Mouse (Mus musculus) stomach, embryonic 16.5 days (tissue): ENCODE measurements around the gene Fzr1. TPM values are rescaled to one million over a fixed set of nuclear protein-coding genes. Genes with fewer than 3 reads are reported as not detected.
A peak's percentile ranks its signal among the peaks of the same experiment; 100 is the strongest.

Source experiments
- ATAC-seq: fragments of 200-750 bp; cut with Nextera tagmentation; 2 replicates; pipeline ENCODE4 v1.8.0; 2017; ENCODE audit warnings: moderate number of reproducible peaks, moderate TSS enrichment; ENCODE audit not compliant: insufficient read depth, low FRiP score
- H3K27ac ChIP-seq: fragments of 300-500 bp; sonication (generic); 2 replicates; pipeline ENCODE4 v1.5.1; 2014; ENCODE audit warnings: low read length
- H3K27me3 ChIP-seq: fragments of 300-500 bp; sonication (generic); 2 replicates; pipeline ENCODE4 v1.6.1; 2014; ENCODE audit warnings: low read length, control low read depth, mixed read lengths; ENCODE audit not compliant: control insufficient read depth, insufficient read depth
- H3K36me3 ChIP-seq: fragments of 300-500 bp; sonication (generic); 2 replicates; pipeline ENCODE4 v1.6.1; 2014; ENCODE audit warnings: low read length; ENCODE audit not compliant: control insufficient read depth, insufficient read depth
- H3K4me1 ChIP-seq: fragments of 300-500 bp; sonication (generic); 2 replicates; pipeline ENCODE4 v1.6.1; 2014; ENCODE audit warnings: low read length, control low read depth, mixed read lengths; ENCODE audit not compliant: control insufficient read depth, insufficient read depth
- H3K4me2 ChIP-seq: fragments of 300-500 bp; sonication (generic); 2 replicates; pipeline ENCODE4 v1.6.1; 2014; ENCODE audit warnings: low read depth, low read length, mixed read lengths
- H3K4me3 ChIP-seq: fragments of 300-500 bp; sonication (generic); replicated peaks from 2 replicates; pipeline ENCODE4 v1.5.1; 2014; ENCODE audit warnings: mild to moderate bottlenecking, low read length
- H3K9ac ChIP-seq: fragments of 300-500 bp; sonication (generic); 2 replicates; pipeline ENCODE4 v1.6.1; 2014; ENCODE audit warnings: low read length
- H3K9me3 ChIP-seq: fragments of 300-500 bp; sonication (generic); replicated peaks from 2 replicates; pipeline ENCODE4 v1.6.1; 2016; ENCODE audit warnings: low read length, control low read depth; ENCODE audit not compliant: control insufficient read depth
- WGBS: fragments of 180-500 bp; shearing (Covaris S2); extraction: QIAGEN DNeasy Blood & Tissue Kit; methylation state at CpG from one replicate; pipeline ENCODE4 v1.1.7; 2014; 5-methylcytosine and 5-hydroxymethylcytosine counted together
- polyA plus RNA-seq: library from polyadenylated mRNA; unstranded; fragments of >200 nt; fragmentation: Nextera tagmentation; extraction: Ambion mirVana; gene quantifications from 2 replicates; pipeline ENCODE4 v1.2.1, GENCODE M21; 2015

The Fzr1 gene
- polyA plus RNA-seq, 1 experiment from 2014 or later, result 79.0 TPM

DNA sequence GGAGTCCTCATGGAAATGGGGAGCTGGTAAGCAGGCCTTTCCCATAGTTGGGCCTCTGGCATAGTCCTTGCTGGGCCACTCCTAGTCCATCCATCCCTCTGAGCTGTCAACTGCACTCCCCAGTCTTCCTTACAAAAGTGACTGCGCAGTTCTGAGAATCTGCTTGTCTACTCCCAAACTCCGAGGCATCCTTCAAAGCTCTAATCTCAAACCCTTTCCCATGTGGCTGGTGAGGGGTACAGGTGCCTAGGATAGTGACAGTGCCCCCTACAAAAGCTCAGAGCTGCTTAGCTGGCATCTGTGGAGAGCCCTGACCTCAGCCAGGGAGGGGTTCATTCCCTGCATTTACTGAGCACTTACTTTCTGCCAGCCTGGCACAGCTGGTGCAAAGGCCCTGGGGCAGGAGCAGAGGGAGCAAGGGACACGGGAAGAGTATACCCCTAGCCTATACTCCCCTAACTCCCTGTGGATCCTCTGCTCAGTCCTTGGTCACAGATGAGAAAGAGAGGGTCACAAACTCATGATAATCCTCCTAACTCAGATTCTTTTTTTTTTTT is 44.4 kb upstream of the Fzr1 start:
- H3K4me2 ChIP-seq, result no peak overlapping the region
- H3K4me3 ChIP-seq, result no peak overlapping the region
- H3K4me1 ChIP-seq, result peaks cover 32% of the 10 kb centered on the region
- H3K36me3 ChIP-seq, result no peaks in the 10 kb centered on the region; the same call in 1 of the 2 replicates
- no peaks in the 10 kb centered on the region for H3K9me3 ChIP-seq
- no peak overlapping the region for H3K9ac ChIP-seq
- no peak for ATAC-seq
- H3K27me3 ChIP-seq, result no peaks in the 10 kb centered on the region
- H3K27ac ChIP-seq, result no peak overlapping the region
- WGBS, result 72% methylated on average over 3 of the region's 3 CpGs

DNA sequence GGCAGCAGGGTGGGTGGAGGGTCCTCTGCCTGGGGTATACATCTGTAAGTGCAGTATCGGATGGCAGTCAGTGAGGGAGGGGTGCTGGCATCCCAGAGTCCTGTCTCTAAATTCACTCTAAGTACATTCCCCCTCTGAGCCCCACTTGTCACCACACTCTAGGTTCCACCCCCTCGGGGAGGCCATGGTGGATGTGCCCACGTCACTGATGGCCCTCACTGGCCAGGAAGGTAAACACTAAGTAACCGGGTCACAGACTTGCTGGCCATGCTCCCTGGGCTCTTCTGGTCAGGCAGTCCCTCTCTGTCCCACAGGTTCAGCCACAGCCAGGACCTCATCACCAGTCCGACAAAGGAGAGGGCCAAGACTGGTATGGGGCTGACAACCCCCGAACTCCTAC is 43.9 kb upstream of the Fzr1 start:
- H3K4me2 ChIP-seq, result no peak overlapping the region
- no peaks in the 10 kb centered on the region for H3K27me3 ChIP-seq
- ATAC-seq, result no peak
- H3K4me1 ChIP-seq, result peaks cover 34% of the 10 kb centered on the region
- H3K9me3 ChIP-seq, result no peaks in the 10 kb centered on the region
- H3K27ac ChIP-seq, result no peak overlapping the region
- H3K36me3 ChIP-seq, result no peaks in the 10 kb centered on the region; the same call in 1 of the 2 replicates
- WGBS, result 70% methylated on average over 6 of the region's 6 CpGs
- H3K9ac ChIP-seq, result no peak overlapping the region; the same call in 1 of the 2 replicates
- H3K4me3 ChIP-seq, result no peak overlapping the region

DNA sequence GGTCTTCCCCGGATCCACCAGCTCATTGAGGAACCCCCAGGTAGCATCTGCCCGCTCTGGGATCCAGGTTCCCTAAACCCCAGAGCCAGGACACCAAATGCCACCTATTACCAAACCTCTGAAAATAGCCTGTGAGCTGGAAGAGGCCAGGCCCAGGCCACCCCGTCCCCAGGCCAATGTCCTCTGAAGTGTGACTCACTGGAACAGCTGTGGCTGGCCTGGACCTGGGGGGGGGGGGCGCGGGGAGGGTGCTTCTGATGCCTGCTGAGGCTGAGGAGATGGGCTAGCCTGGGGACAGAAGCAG is 43.4 kb upstream of the Fzr1 start:
- Histone ChIP-seq H3K4me3 (no peak overlapping the region), H3K4me1 (peaks cover 37% of the 10 kb centered on the region), H3K9me3 (no peaks in the 10 kb centered on the region), H3K9ac (no peak overlapping the region), H3K27ac (no peak overlapping the region), H3K27me3 (no peaks in the 10 kb centered on the region), H3K36me3 (no peaks in the 10 kb centered on the region; the same call in 1 of the 2 replicates), H3K4me2 (no peak overlapping the region)
- WGBS, result 65% methylated on average over 5 of the region's 5 CpGs
- ATAC-seq, result no peak

DNA sequence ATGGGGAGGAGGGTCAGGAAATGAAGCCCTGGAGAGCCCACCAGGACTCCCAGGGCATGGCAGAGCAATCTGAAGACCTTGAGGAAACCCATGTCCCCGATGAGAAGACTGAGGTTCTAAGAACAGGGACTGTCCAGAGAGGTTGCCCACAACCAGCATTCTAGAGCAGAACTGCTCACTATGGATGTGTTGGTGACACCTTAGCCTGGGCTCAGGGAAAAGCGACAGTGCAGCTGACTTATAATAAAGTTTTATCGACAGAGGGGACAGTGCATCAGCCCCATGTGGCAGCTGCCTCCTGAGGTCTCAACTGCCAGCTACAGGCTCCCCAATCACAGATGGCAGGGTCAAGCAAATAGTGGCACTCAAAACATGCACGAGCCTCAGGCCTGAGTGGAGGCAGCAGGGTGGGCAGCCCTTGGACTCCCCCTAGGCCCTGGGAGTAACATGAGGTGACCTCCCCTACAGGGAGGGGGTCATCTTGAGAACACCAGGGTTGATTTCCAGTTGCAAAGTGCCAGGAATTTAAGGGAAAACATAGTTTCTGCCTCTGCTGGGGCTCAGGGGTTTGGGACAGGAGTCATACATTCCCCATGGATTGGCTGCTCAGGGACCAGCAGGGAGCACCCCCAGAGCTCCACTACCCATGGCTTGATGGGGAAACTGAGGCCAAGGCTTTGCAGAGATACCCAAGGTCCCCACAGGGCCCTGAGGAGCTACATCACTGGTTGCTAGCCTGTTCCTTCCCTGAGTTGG is 42.9 kb upstream of the Fzr1 start:
- Histone ChIP-seq H3K9ac (no peak overlapping the region), H3K4me1 (peaks cover 43% of the 10 kb centered on the region)
- WGBS, result 74% methylated on average over 4 of the region's 4 CpGs

GRCm38 (mm10) chr10:81420191-81420767 is 42.0 kb upstream of the Fzr1 start:
- Histone ChIP-seq H3K36me3 (no peaks in the 10 kb centered on the region; the same call in 1 of the 2 replicates), H3K4me3 (no peak overlapping the region), H3K9me3 (no peaks in the 10 kb centered on the region), H3K4me2 (no peak overlapping the region), H3K27ac (no peak overlapping the region), H3K9ac (no peak overlapping the region), H3K4me1 (peaks cover 48% of the 10 kb centered on the region), H3K27me3 (no peaks in the 10 kb centered on the region)
- 85% methylated on average over 40 of the region's 40 CpGs for WGBS
- no peak for ATAC-seq

More for the DNA sequence above, 42.9 kb upstream of the Fzr1 start:
- Histone ChIP-seq H3K27me3 (no peaks in the 10 kb centered on the region), H3K4me2 (no peak overlapping the region), H3K27ac (no peak overlapping the region), H3K9me3 (no peaks in the 10 kb centered on the region), H3K4me3 (no peak overlapping the region), H3K36me3 (no peaks in the 10 kb centered on the region; the same call in 1 of the 2 replicates)
- no peak for ATAC-seq

- Histone ChIP-seq H3K4me2 (no peak overlapping the region), H3K27ac (no peak overlapping the region), H3K4me3 (no peak overlapping the region), H3K4me1 (peaks cover 48% of the 10 kb centered on the region), H3K9me3 (no peaks in the 10 kb centered on the region), H3K9ac (peak overlapping the region; percentile 16; the same call in 1 of the 2 replicates), H3K27me3 (no peaks in the 10 kb centered on the region), H3K36me3 (no peaks in the 10 kb centered on the region; the same call in 1 of the 2 replicates)
- ATAC-seq, result no peak
- WGBS, result 92% methylated on average over 10 of the region's 10 CpGs
Measured at GRCm38 (mm10) chr10:81419111-81419928, 41.0 kb upstream of the Fzr1 start.

GRCm38 (mm10) chr10:81418216-81419070 is 40.1 kb upstream of the Fzr1 start:
- Histone ChIP-seq H3K27ac (no peak overlapping the region), H3K4me2 (no peak overlapping the region), H3K36me3 (no peaks in the 10 kb centered on the region; the same call in 1 of the 2 replicates), H3K4me1 (peaks cover 51% of the 10 kb centered on the region), H3K4me3 (no peak overlapping the region), H3K27me3 (no peaks in the 10 kb centered on the region), H3K9me3 (no peaks in the 10 kb centered on the region), H3K9ac (peak overlapping the region; percentile 16; the same call in 1 of the 2 replicates)
- no peak for ATAC-seq
- WGBS, result 59% methylated on average over 11 of the region's 11 CpGs
